Mouse (Mus musculus) heart, postnatal 0 days (tissue): ENCODE data around the gene Smg7.

ENCODE experiments used
- CTCF ChIP-seq: IDR thresholded peaks from 2 replicates; pipeline ENCODE4 v1.5.1; 2016; ENCODE audit warnings: antibody characterized with exemption, control low read depth, low read depth
- EP300 ChIP-seq: IDR thresholded peaks from 2 replicates; pipeline ENCODE4 v1.6.1; 2016; ENCODE audit warnings: antibody characterized with exemption, low read depth

DNA sequence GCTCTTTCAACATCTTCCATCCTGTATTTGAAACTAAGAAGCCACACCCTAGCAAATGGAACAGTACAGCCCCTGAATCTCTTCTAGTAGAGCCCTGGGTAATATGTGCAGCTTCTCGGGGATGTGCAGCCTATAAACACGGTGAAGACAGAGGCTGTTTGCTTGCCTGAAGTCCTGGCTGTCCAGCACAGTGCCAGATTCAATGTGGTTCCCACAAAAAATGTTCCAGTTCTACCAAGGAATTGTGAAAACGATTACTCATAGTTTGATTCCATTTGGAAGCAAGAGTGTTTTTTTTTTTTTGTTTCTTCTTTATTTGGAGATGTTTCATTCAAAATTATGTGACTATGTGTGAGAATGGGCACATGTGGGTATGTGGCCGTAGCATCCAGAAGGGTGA is 80.7 kb downstream of the Smg7 start:
- no peak for TF ChIP-seq CTCF
- TF ChIP-seq EP300: no peak
